Mouse (Mus musculus): ENCODE measurements around the gene Gtpbp8. TPM values are rescaled to one million over a fixed set of nuclear protein-coding genes. Genes with fewer than 3 reads are reported as not detected.
A peak's percentile ranks its signal among the peaks of the same experiment; 100 is the strongest.

The Gtpbp8 gene
- polyA plus RNA-seq, 1 experiment from 2014 or later, result 25.5 TPM

GRCm38 (mm10) chr16:44720518-44720917, 25.6 kb downstream of the Gtpbp8 start:
- Histone ChIP-seq H3K27me3 (ENCODE audit: low read depth, poor library complexity, severe bottlenecking) (no peaks in the 10 kb centered on the region), H3K9me3 (replicated peaks) (no peaks in the 10 kb centered on the region), H3K4me3 (no peak overlapping the region), H3K27ac (no peak overlapping the region), H3K36me3 (peaks cover 15% of the 10 kb centered on the region), H3K4me1 (peaks cover 23% of the 10 kb centered on the region)
- DNase-seq (ENCODE audit: low spot score), result no peak
- 86% methylated on average over 3 of the region's 3 CpGs for whole genome bisulfite sequencing

- Histone ChIP-seq H3K36me3 (peaks cover 15% of the 10 kb centered on the region), H3K9me3 (replicated peaks) (no peaks in the 10 kb centered on the region), H3K4me1 (peaks cover 16% of the 10 kb centered on the region), H3K27ac (no peak overlapping the region), H3K4me3 (no peak overlapping the region), H3K27me3 (ENCODE audit: low read depth, poor library complexity, severe bottlenecking) (no peaks in the 10 kb centered on the region)
- DNase-seq (ENCODE audit: low spot score), result no peak
- 86% methylated on average over 7 of the region's 7 CpGs for WGBS
These were observed 26.8 kb downstream of the Gtpbp8 start for GRCm38 (mm10) chr16:44719349-44719748.

GRCm38 (mm10) chr16:44717838-44718237, 28.3 kb downstream of the Gtpbp8 start:
- DNase-seq (ENCODE audit: low spot score), result no peak
- peaks cover 8% of the 10 kb centered on the region; the same call in 1 of the 2 replicates for H3K4me1 ChIP-seq
- no peak overlapping the region for H3K27ac ChIP-seq
- H3K9me3 ChIP-seq (replicated peaks), result no peaks in the 10 kb centered on the region
- H3K36me3 ChIP-seq, result peaks cover 15% of the 10 kb centered on the region
- H3K4me3 ChIP-seq, result no peak overlapping the region
- WGBS, result 78% methylated on average over 2 of the region's 2 CpGs
- no peaks in the 10 kb centered on the region for H3K27me3 ChIP-seq (ENCODE audit: low read depth, poor library complexity, severe bottlenecking)

- WGBS, result 79% methylated on average over 2 of the region's 2 CpGs
- no peaks in the 10 kb centered on the region for H3K27me3 ChIP-seq (ENCODE audit: low read depth, poor library complexity, severe bottlenecking)
- H3K27ac ChIP-seq, result no peak overlapping the region
These were observed 29.0 kb downstream of the Gtpbp8 start for GRCm38 (mm10) chr16:44717141-44717634.

GRCm38 (mm10) chr16:44716305-44717140, 29.6 kb downstream of the Gtpbp8 start:
- 46% methylated on average over 10 of the region's 10 CpGs for WGBS
- peak overlapping the region; percentile 72 for H3K27ac ChIP-seq
- peaks cover 15% of the 10 kb centered on the region for H3K36me3 ChIP-seq
- no peak for DNase-seq (ENCODE audit: low spot score)
- H3K9me3 ChIP-seq (replicated peaks), result no peaks in the 10 kb centered on the region
- H3K4me1 ChIP-seq, result peaks cover 7% of the 10 kb centered on the region; the same call in 1 of the 2 replicates
- H3K4me3 ChIP-seq, result no peak overlapping the region
- no peaks in the 10 kb centered on the region for H3K27me3 ChIP-seq (ENCODE audit: low read depth, poor library complexity, severe bottlenecking)

More at GRCm38 (mm10) chr16:44717141-44717634, 29.0 kb downstream of the Gtpbp8 start:
- DNase-seq (ENCODE audit: low spot score), result no peak
- Histone ChIP-seq H3K9me3 (replicated peaks) (no peaks in the 10 kb centered on the region), H3K4me1 (peaks cover 7% of the 10 kb centered on the region; the same call in 1 of the 2 replicates), H3K4me3 (no peak overlapping the region), H3K36me3 (peaks cover 15% of the 10 kb centered on the region)

- no peaks in the 10 kb centered on the region for H3K36me3 ChIP-seq
- H3K9me3 ChIP-seq (replicated peaks), result no peaks in the 10 kb centered on the region
- H3K4me3 ChIP-seq, result no peak overlapping the region
- 72% methylated on average over 4 of the region's 4 CpGs for WGBS
- H3K27ac ChIP-seq, result peak overlapping the region; percentile 59; the same call in 1 of the 2 replicates
- no peaks in the 10 kb centered on the region for H3K27me3 ChIP-seq (ENCODE audit: low read depth, poor library complexity, severe bottlenecking)
- peaks cover 8% of the 10 kb centered on the region; the same call in 1 of the 2 replicates for H3K4me1 ChIP-seq
- no peak for DNase-seq (ENCODE audit: low spot score)
These were observed 42.7 kb downstream of the Gtpbp8 start for GRCm38 (mm10) chr16:44703458-44703857.

- Histone ChIP-seq H3K9me3 (replicated peaks) (no peaks in the 10 kb centered on the region), H3K27ac (no peak overlapping the region), H3K27me3 (ENCODE audit: low read depth, poor library complexity, severe bottlenecking) (no peaks in the 10 kb centered on the region), H3K4me3 (no peak overlapping the region), H3K4me1 (peaks cover 8% of the 10 kb centered on the region; the same call in 1 of the 2 replicates), H3K36me3 (no peaks in the 10 kb centered on the region)
- WGBS, result 88% methylated on average over 5 of the region's 5 CpGs
- no peak for DNase-seq (ENCODE audit: low spot score)
These were observed 43.9 kb downstream of the Gtpbp8 start for GRCm38 (mm10) chr16:44702272-44702671.

GRCm38 (mm10) chr16:44701155-44701554, 45.0 kb downstream of the Gtpbp8 start:
- peaks cover 12% of the 10 kb centered on the region for H3K4me1 ChIP-seq
- 91% methylated on average over 3 of the region's 3 CpGs for WGBS
- no peaks in the 10 kb centered on the region for H3K27me3 ChIP-seq (ENCODE audit: low read depth, poor library complexity, severe bottlenecking)
- H3K36me3 ChIP-seq, result no peaks in the 10 kb centered on the region
- H3K9me3 ChIP-seq (replicated peaks), result no peaks in the 10 kb centered on the region
- no peak overlapping the region for H3K4me3 ChIP-seq
- no peak overlapping the region for H3K27ac ChIP-seq
- no peak for DNase-seq (ENCODE audit: low spot score)

GRCm38 (mm10) chr16:44697473-44698205, 48.5 kb downstream of the Gtpbp8 start:
- 94% methylated on average over 5 of the region's 5 CpGs for WGBS
- Histone ChIP-seq H3K4me1 (peaks cover 22% of the 10 kb centered on the region), H3K27ac (no peak overlapping the region), H3K36me3 (no peaks in the 10 kb centered on the region), H3K27me3 (ENCODE audit: low read depth, poor library complexity, severe bottlenecking) (no peaks in the 10 kb centered on the region), H3K9me3 (replicated peaks) (no peaks in the 10 kb centered on the region), H3K4me3 (no peak overlapping the region)
- no peak for DNase-seq (ENCODE audit: low spot score)

GRCm38 (mm10) chr16:44695859-44696620, 50.1 kb downstream of the Gtpbp8 start:
- no peak overlapping the region for H3K4me3 ChIP-seq
- H3K4me1 ChIP-seq, result peaks cover 27% of the 10 kb centered on the region
- peak overlapping the region; percentile 76 for H3K27ac ChIP-seq
- H3K36me3 ChIP-seq, result no peaks in the 10 kb centered on the region
- H3K27me3 ChIP-seq (ENCODE audit: low read depth, poor library complexity, severe bottlenecking), result no peaks in the 10 kb centered on the region
- DNase-seq (ENCODE audit: low spot score), result no peak
- H3K9me3 ChIP-seq (replicated peaks), result no peaks in the 10 kb centered on the region
- 29% methylated on average over 12 of the region's 12 CpGs for WGBS

GRCm38 (mm10) chr16:44695214-44695858, 50.8 kb downstream of the Gtpbp8 start:
- no peak for DNase-seq (ENCODE audit: low spot score)
- WGBS, result 85% methylated on average over 8 of the region's 8 CpGs
- H3K4me1 ChIP-seq, result peaks cover 27% of the 10 kb centered on the region
- no peak overlapping the region for H3K4me3 ChIP-seq
- H3K36me3 ChIP-seq, result no peaks in the 10 kb centered on the region
- H3K9me3 ChIP-seq (replicated peaks), result no peaks in the 10 kb centered on the region
- H3K27me3 ChIP-seq (ENCODE audit: low read depth, poor library complexity, severe bottlenecking), result no peaks in the 10 kb centered on the region
- H3K27ac ChIP-seq, result peak overlapping the region; percentile 76

- H3K36me3 ChIP-seq, result no peaks in the 10 kb centered on the region
- H3K27ac ChIP-seq, result no peak overlapping the region
- WGBS, result 70% methylated on average over 6 of the region's 6 CpGs
- no peaks in the 10 kb centered on the region for H3K9me3 ChIP-seq (replicated peaks)
- H3K4me1 ChIP-seq, result peaks cover 37% of the 10 kb centered on the region
- no peaks in the 10 kb centered on the region for H3K27me3 ChIP-seq (ENCODE audit: low read depth, poor library complexity, severe bottlenecking)
- DNase-seq (ENCODE audit: low spot score), result no peak
- no peak overlapping the region for H3K4me3 ChIP-seq
These were observed 52.5 kb downstream of the Gtpbp8 start for GRCm38 (mm10) chr16:44693695-44694094.

Measured in limb, embryonic 10.5 days (tissue).